Mouse (Mus musculus) megakaryocyte, embryonic 14.5 days (primary cell): ENCODE data around the gene Arhgef6. TPM values are rescaled to one million over a fixed set of nuclear protein-coding genes. Genes with fewer than 3 reads are reported as not detected.

Source experiments
- H3K27me3 ChIP-seq: replicated peaks from 2 replicates; pipeline ENCODE3; 2012; ENCODE audit warnings: inconsistent platforms
- H3K36me3 ChIP-seq: replicated peaks from 2 replicates; pipeline ENCODE3; 2012; ENCODE audit warnings: low read length, inconsistent platforms, mixed read lengths
- H3K4me1 ChIP-seq: 2 replicates; pipeline ENCODE4 v1.6.1; 2012; ENCODE audit warnings: inconsistent platforms
- H3K4me3 ChIP-seq: replicated peaks from 2 replicates; pipeline ENCODE3; 2012; ENCODE audit warnings: moderate library complexity, mild to moderate bottlenecking, inconsistent platforms
- H3K9me3 ChIP-seq: 2 replicates; pipeline ENCODE4 v1.6.1; 2012; ENCODE audit warnings: inconsistent platforms
- FLI1 ChIP-seq: IDR thresholded peaks from 2 replicates; pipeline ENCODE4 v1.6.1; 2012; ENCODE audit warnings: low read length, inconsistent platforms, mixed read lengths
- GATA1 ChIP-seq: IDR thresholded peaks from 3 replicates; pipeline ENCODE4 v1.6.1; 2012; ENCODE audit warnings: mixed read lengths, low read length, inconsistent platforms, borderline replicate concordance
- polyA plus RNA-seq: library from polyadenylated mRNA; stranded (reverse); fragments of >175 nt; gene quantifications from 2 replicates; pipeline ENCODE4 v1.2.3, GENCODE M21; 2012; ENCODE audit warnings: low replicate concordance; ENCODE audit not compliant: insufficient read depth

Arhgef6 gene
- polyA plus RNA-seq, 1 experiment = 0.62 TPM

GRCm38 (mm10) chrX:57337582-57337981 lies 947 bp downstream of the Arhgef6 start:
- peaks cover 13% of the 10 kb centered on the region for H3K4me1 ChIP-seq
- peak overlapping the region; percentile 84 for H3K4me3 ChIP-seq
- no peaks in the 10 kb centered on the region for H3K36me3 ChIP-seq
- no peaks in the 10 kb centered on the region for H3K9me3 ChIP-seq
- no peak for TF ChIP-seq FLI1
- no peak for TF ChIP-seq GATA1
- peaks cover 4% of the 10 kb centered on the region for H3K27me3 ChIP-seq

DNA sequence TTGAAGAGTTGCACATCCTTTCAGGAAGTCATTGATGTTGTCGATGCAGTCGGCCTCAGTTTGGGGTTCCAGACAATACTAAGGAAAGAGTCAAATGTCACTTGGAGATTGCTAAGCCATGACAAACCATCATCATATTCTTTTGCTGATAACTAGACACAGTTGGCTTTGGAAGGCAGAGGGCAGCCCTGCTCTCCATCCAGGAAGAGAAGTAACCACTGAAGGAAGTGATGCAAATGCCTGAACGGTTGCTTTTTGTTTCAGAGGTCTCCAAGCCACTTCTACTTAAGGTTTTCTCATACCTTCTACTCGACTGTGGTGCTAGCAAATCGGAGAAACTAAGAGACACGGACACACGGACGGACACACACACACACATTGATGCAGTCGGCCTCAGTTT lies 1.6 kb downstream of the Arhgef6 start:
- Histone ChIP-seq H3K27me3 (peaks cover 4% of the 10 kb centered on the region), H3K36me3 (no peaks in the 10 kb centered on the region), H3K4me1 (peaks cover 13% of the 10 kb centered on the region), H3K4me3 (peak overlapping the region; percentile 79), H3K9me3 (no peaks in the 10 kb centered on the region)
- TF ChIP-seq GATA1 (no peak), FLI1 (no peak)

DNA sequence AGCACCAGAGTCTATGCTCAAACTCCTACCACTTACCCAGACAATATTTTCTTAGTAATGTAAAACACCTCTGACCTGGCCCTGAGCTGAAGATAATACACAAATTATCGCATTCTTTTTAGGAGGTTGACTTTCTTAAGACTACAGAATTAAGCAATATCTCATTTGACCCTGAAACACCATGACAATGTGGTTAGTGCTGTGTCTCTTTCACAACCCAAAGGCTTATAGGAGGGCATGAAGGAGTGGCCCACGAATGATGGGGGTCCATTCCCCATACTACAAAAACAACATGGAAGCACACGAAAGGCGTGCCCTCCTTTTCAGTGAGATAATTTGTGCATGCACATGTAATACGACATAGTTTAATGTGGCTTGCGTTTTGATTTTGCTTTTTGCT lies 3.2 kb downstream of the Arhgef6 start:
- Histone ChIP-seq H3K36me3 (no peaks in the 10 kb centered on the region), H3K9me3 (no peaks in the 10 kb centered on the region), H3K27me3 (peaks cover 3% of the 10 kb centered on the region), H3K4me3 (no peak overlapping the region), H3K4me1 (peaks cover 13% of the 10 kb centered on the region)
- TF ChIP-seq FLI1 (no peak), GATA1 (no peak)

GRCm38 (mm10) chrX:57327668-57328338 lies 10.7 kb downstream of the Arhgef6 start:
- Histone ChIP-seq H3K9me3 (no peaks in the 10 kb centered on the region), H3K4me1 (peaks cover 21% of the 10 kb centered on the region), H3K36me3 (no peaks in the 10 kb centered on the region), H3K4me3 (no peak overlapping the region), H3K27me3 (peaks cover 25% of the 10 kb centered on the region)
- no peak for TF ChIP-seq GATA1
- TF ChIP-seq FLI1 = no peak

DNA sequence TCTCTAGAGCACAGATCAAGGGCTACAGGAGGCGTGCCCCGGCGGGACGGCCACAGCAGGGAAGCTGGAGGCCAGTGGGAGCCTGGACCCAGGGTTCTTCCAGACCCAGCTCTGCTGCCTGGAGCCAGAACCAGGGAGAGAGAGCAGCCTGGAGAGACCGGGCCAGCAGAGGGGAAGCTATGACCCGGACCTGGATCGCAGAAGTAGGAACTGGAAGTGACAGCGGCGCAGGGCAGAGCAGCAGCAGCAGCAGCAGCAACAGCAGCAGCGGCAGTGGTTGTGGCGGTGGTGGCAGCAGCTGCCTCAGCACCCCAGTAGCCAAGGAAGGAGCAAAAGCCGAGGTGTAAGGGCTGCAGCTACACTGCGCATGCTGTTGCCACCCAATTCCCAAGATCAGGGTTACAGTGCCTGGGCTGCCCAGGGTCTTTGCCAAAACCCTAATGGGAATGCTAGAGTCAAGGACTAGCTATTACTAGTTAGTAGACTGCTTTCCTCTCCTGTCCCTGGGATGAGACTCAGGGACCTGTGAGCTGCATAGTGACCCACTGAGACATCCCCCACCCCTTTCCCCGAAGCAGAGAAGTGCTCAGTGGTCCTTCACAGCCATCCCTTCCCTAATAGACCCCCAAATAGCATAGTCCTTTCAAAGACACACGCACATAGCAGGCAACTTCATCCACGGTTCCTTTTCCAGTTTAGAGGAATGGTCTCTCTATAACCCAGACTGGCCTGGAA lies 11.9 kb downstream of the Arhgef6 start:
- no peak for TF ChIP-seq GATA1
- TF ChIP-seq FLI1 = no peak
- Histone ChIP-seq H3K9me3 (no peaks in the 10 kb centered on the region), H3K4me1 (peaks cover 21% of the 10 kb centered on the region), H3K36me3 (no peaks in the 10 kb centered on the region), H3K4me3 (peak overlapping the region; percentile 91), H3K27me3 (peaks cover 30% of the 10 kb centered on the region)

- Histone ChIP-seq H3K36me3 (no peaks in the 10 kb centered on the region), H3K9me3 (no peaks in the 10 kb centered on the region), H3K4me1 (peaks cover 21% of the 10 kb centered on the region), H3K27me3 (peaks cover 30% of the 10 kb centered on the region), H3K4me3 (peak overlapping the region; percentile 91)
- no peak for TF ChIP-seq GATA1
- TF ChIP-seq FLI1 = no peak
Observed at GRCm38 (mm10) chrX:57325861-57326461, 12.6 kb downstream of the Arhgef6 start.

DNA sequence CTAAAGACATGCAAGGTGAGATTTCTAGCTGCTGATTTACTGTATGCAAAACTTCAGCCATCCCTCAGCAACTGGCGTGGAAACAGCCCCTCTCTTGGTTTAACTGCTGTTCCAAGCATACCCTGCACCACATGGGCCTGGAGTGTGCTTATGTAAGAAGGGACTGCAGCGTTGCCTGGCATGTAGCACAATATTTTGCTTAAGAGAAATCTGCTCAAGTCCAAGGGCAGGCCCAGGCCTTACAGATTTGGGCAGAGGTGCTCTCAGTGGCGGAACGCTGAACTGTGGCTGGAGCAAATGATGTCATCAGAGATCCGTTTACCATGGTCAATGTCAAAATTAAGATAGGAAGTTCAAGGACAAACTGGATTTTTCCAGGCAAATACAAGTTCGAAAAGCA lies 13.6 kb downstream of the Arhgef6 start:
- TF ChIP-seq FLI1 (no peak), GATA1 (no peak)
- H3K4me1 ChIP-seq = peaks cover 21% of the 10 kb centered on the region
- H3K4me3 ChIP-seq = no peak overlapping the region
- H3K9me3 ChIP-seq = no peaks in the 10 kb centered on the region
- peaks cover 30% of the 10 kb centered on the region for H3K27me3 ChIP-seq
- H3K36me3 ChIP-seq = no peaks in the 10 kb centered on the region

GRCm38 (mm10) chrX:57312066-57312465 lies 26.5 kb downstream of the Arhgef6 start:
- TF ChIP-seq FLI1 (no peak), GATA1 (no peak)
- H3K4me3 ChIP-seq = no peak overlapping the region
- H3K36me3 ChIP-seq = no peaks in the 10 kb centered on the region
- peaks cover 8% of the 10 kb centered on the region for H3K27me3 ChIP-seq
- H3K9me3 ChIP-seq = no peaks in the 10 kb centered on the region
- H3K4me1 ChIP-seq = peaks cover 25% of the 10 kb centered on the region

GRCm38 (mm10) chrX:57309993-57310392 lies 28.5 kb downstream of the Arhgef6 start:
- Histone ChIP-seq H3K27me3 (peaks cover 9% of the 10 kb centered on the region), H3K4me3 (no peak overlapping the region), H3K36me3 (no peaks in the 10 kb centered on the region), H3K9me3 (no peaks in the 10 kb centered on the region), H3K4me1 (peaks cover 28% of the 10 kb centered on the region)
- TF ChIP-seq GATA1 = no peak
- no peak for TF ChIP-seq FLI1

- peaks cover 5% of the 10 kb centered on the region for H3K36me3 ChIP-seq
- no peak overlapping the region for H3K4me3 ChIP-seq
- H3K9me3 ChIP-seq = no peaks in the 10 kb centered on the region
- peaks cover 4% of the 10 kb centered on the region for H3K27me3 ChIP-seq
- peaks cover 30% of the 10 kb centered on the region for H3K4me1 ChIP-seq
- TF ChIP-seq GATA1 (no peak), FLI1 (no peak)
Observed at GRCm38 (mm10) chrX:57306747-57307146, 31.8 kb downstream of the Arhgef6 start.
